Mouse (Mus musculus): ENCODE results near the gene Ptprm. TPM values are rescaled to one million over a fixed set of nuclear protein-coding genes. Genes with fewer than 3 reads are reported as not detected.

Gene Ptprm
- total RNA-seq, 2 experiments from 2014 or later, result 0.19 to 0.60 TPM

GRCm38 (mm10) chr17:67241951-67242773 is 112.1 kb downstream of the Ptprm start:
- ATAC-seq (replicated peaks; ENCODE audit: low FRiP score, poor library complexity, severe bottlenecking), result no peak

GRCm38 (mm10) chr17:67238866-67239265 is 115.4 kb downstream of the Ptprm start:
- no peak for ATAC-seq (replicated peaks; ENCODE audit: low FRiP score, poor library complexity, severe bottlenecking)

GRCm38 (mm10) chr17:67237407-67237806 is 116.8 kb downstream of the Ptprm start:
- no peak for ATAC-seq (replicated peaks; ENCODE audit: low FRiP score, poor library complexity, severe bottlenecking)

GRCm38 (mm10) chr17:67233063-67233462 is 121.2 kb downstream of the Ptprm start:
- no peak for ATAC-seq (replicated peaks; ENCODE audit: low FRiP score, poor library complexity, severe bottlenecking)

- ATAC-seq (replicated peaks; ENCODE audit: low FRiP score, poor library complexity, severe bottlenecking), result no peak
Observed at GRCm38 (mm10) chr17:67226991-67227390, 127.3 kb downstream of the Ptprm start.

- no peak for ATAC-seq (replicated peaks; ENCODE audit: low FRiP score, poor library complexity, severe bottlenecking)
Observed at GRCm38 (mm10) chr17:67215326-67215725, 138.9 kb downstream of the Ptprm start.

- no peak for ATAC-seq (replicated peaks; ENCODE audit: low FRiP score, poor library complexity, severe bottlenecking)
Observed at GRCm38 (mm10) chr17:67213711-67214110, 140.5 kb downstream of the Ptprm start.

- ATAC-seq (replicated peaks; ENCODE audit: low FRiP score, poor library complexity, severe bottlenecking), result no peak
Observed at GRCm38 (mm10) chr17:67209676-67210344, 144.4 kb downstream of the Ptprm start.

GRCm38 (mm10) chr17:67208600-67208999 is 145.7 kb downstream of the Ptprm start:
- ATAC-seq (replicated peaks; ENCODE audit: low FRiP score, poor library complexity, severe bottlenecking), result no peak

GRCm38 (mm10) chr17:67206984-67207383 is 147.3 kb downstream of the Ptprm start:
- no peak for ATAC-seq (replicated peaks; ENCODE audit: low FRiP score, poor library complexity, severe bottlenecking)

GRCm38 (mm10) chr17:67201151-67201550 is 153.1 kb downstream of the Ptprm start:
- ATAC-seq (replicated peaks; ENCODE audit: low FRiP score, poor library complexity, severe bottlenecking), result no peak

GRCm38 (mm10) chr17:67193728-67194127 is 160.5 kb downstream of the Ptprm start:
- no peak for ATAC-seq (replicated peaks; ENCODE audit: low FRiP score, poor library complexity, severe bottlenecking)

- no peak for ATAC-seq (replicated peaks; ENCODE audit: low FRiP score, poor library complexity, severe bottlenecking)
Observed at GRCm38 (mm10) chr17:67188514-67188913, 165.7 kb downstream of the Ptprm start.

- ATAC-seq (replicated peaks; ENCODE audit: low FRiP score, poor library complexity, severe bottlenecking), result no peak
Observed at GRCm38 (mm10) chr17:67186879-67187278, 167.4 kb downstream of the Ptprm start.

GRCm38 (mm10) chr17:67185942-67186341 is 168.3 kb downstream of the Ptprm start:
- no peak for ATAC-seq (replicated peaks; ENCODE audit: low FRiP score, poor library complexity, severe bottlenecking)

- ATAC-seq (replicated peaks; ENCODE audit: low FRiP score, poor library complexity, severe bottlenecking), result no peak
Observed at GRCm38 (mm10) chr17:67179446-67179845, 174.8 kb downstream of the Ptprm start.

GRCm38 (mm10) chr17:67178686-67179265 is 175.5 kb downstream of the Ptprm start:
- ATAC-seq (replicated peaks; ENCODE audit: low FRiP score, poor library complexity, severe bottlenecking), result no peak

GRCm38 (mm10) chr17:67175836-67176235 is 178.4 kb downstream of the Ptprm start:
- no peak for ATAC-seq (replicated peaks; ENCODE audit: low FRiP score, poor library complexity, severe bottlenecking)

GRCm38 (mm10) chr17:67171353-67171752 is 182.9 kb downstream of the Ptprm start:
- no peak for ATAC-seq (replicated peaks; ENCODE audit: low FRiP score, poor library complexity, severe bottlenecking)

GRCm38 (mm10) chr17:67170696-67171095 is 183.6 kb downstream of the Ptprm start:
- no peak for ATAC-seq (replicated peaks; ENCODE audit: low FRiP score, poor library complexity, severe bottlenecking)

GRCm38 (mm10) chr17:67165876-67166275 is 188.4 kb downstream of the Ptprm start:
- no peak for ATAC-seq (replicated peaks; ENCODE audit: low FRiP score, poor library complexity, severe bottlenecking)
